ENCODE assay signal across 22 mouse cellular contexts in the genomic region with DNA sequence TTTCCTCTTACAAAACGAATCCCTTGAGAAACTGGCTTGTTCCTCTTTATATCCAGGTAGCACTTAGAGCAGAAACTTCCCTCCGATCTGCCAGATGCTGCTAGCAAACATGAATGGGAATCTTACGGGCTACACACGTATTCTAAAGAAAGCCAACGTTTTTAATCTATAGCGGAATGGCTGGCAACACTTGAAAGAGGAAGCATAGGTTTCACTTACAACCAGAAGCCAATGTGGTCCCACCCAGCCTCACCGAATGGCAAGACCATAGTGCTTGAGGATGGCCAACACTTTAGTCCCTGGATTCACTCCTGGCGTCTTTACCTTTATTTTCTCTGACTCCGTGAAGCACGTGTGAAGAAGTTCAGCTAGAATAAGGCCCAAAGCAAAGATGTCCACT. TPM values are rescaled to one million over a fixed set of nuclear protein-coding genes. Genes with fewer than 3 reads are reported as not detected.
"Had no signal": no experiment of that assay in that cellular context is flagged by ENCODE, and none has a peak within 500 bp of the region (broad histone marks: within the 10 kb centered on the region; RNA-seq: fewer than 3 reads in every experiment).

No protein-coding gene starts in this region.

- H3K4me2 ChIP-seq: neural tube, embryonic 12.5 days; neural tube, embryonic 13.5 days; neural tube, embryonic 15.5 days; stomach, embryonic 15.5 days had no signal

- H3K9me3 ChIP-seq: neural tube, embryonic 12.5 days; neural tube, embryonic 13.5 days; neural tube, embryonic 15.5 days; stomach, embryonic 15.5 days had no signal

- H3K27ac ChIP-seq: neural tube, embryonic 12.5 days; neural tube, embryonic 13.5 days; neural tube, embryonic 15.5 days; stomach, embryonic 15.5 days; stomach, postnatal 0 days had no signal

- H3K9ac ChIP-seq: neural tube, embryonic 12.5 days; neural tube, embryonic 13.5 days; neural tube, embryonic 15.5 days; stomach, embryonic 15.5 days had no signal

- H3K4me1 ChIP-seq: neural tube, embryonic 12.5 days; neural tube, embryonic 13.5 days; neural tube, embryonic 15.5 days; stomach, embryonic 15.5 days had no signal

- H3K27me3 ChIP-seq: neural tube, embryonic 12.5 days; neural tube, embryonic 13.5 days; neural tube, embryonic 15.5 days; stomach, embryonic 15.5 days had no signal

- DNase-seq: retina, postnatal 1 day; right cerebral cortex, adult 18-20 months; right cerebral cortex, postnatal 14 days; right cerebral cortex, postnatal 25 days; right cerebral cortex, postnatal 4 days; thymus, adult 18-20 months; thymus, adult 2 months; thymus, postnatal 14 days; thymus, postnatal 25 days; thymus, postnatal 36 days; thymus, postnatal 4 days had no signal

- H3K4me3 ChIP-seq: neural tube, embryonic 12.5 days; neural tube, embryonic 13.5 days; neural tube, embryonic 15.5 days; stomach, embryonic 15.5 days had no signal

RNA-seq across cellular contexts. Expression of gene Sult6b1, which starts 50.5 kb away (rescaled TPM):
- total RNA-seq: neutrophil, adult 5-6 weeks had no signal
- polyA plus RNA-seq: neural tube, embryonic 12.5 days; neural tube, embryonic 13.5 days; neural tube, embryonic 14.5 days; small intestine, adult 2 months; spleen, adult 2 months; stomach, embryonic 14.5 days; thymus, adult 2 months; urinary bladder, adult 2 months had no signal
